Comparison of ENCODE assay signal across 21 mouse cellular contexts in the genomic region with DNA sequence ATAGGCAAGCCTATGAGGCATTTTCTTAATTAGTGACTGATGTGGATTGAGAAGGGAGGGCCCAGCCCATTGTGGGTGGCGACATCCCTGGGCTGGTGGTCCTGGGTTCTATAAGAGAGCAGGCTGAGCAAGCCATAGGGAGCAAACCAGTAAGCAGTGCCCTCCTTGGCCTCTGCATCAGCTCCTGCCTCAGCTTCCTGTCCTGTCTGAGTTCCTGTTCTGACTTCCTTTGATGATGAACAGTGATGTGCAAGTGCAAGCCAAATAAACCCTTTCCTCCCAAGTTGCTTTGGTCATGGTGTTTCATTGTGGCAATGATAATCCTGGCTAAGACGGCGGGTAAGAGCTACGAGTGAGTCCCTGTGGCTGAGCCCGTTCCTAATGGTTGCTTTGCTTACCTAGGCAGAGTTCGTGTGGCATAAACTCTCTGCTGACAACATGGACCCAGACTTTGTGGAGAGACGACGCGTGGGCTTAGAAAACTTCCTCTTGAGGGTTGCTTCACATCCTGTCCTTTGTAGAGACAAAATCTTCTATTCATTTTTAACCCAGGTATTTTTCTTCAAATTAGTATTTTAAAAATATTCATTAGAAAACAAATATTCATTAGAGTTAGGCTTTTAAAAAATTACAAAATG. TPM values are rescaled to one million over a fixed set of nuclear protein-coding genes. Genes with fewer than 3 reads are reported as not detected.
A peak's percentile ranks its signal among the peaks of the same experiment; 100 is the strongest.
DNase-seq lines count a peak whose midpoint lies in the region; ATAC-seq lines count a peak whose summit lies in the region.
"Had no signal": no experiment of that assay in that cellular context is flagged by ENCODE, and none has a peak within 500 bp of the region (broad histone marks: within the 10 kb centered on the region; RNA-seq: fewer than 3 reads in every experiment).

No protein-coding gene starts in this region.

- peak; percentile 10 for DNase-seq in midbrain, embryonic 11.5 days (ENCODE audit: low spot score, missing footprints)
- DNase-seq in midbrain, embryonic 14.5 days = no peak
- DNase-seq in induced T-regulatory cell, adult 2 months (ENCODE audit: low read depth) = peak; percentile 46
- peak; percentile 41 for DNase-seq in naive thymus-derived CD4-positive, alpha-beta T cell, adult 2 months (ENCODE audit: low read depth)
- no peak for DNase-seq in lung, postnatal 10 days
- DNase-seq in layer of hippocampus, adult 8-10 months (ENCODE audit: low spot score in 2 of 2) = no peak
- DNase-seq: adrenal gland, adult 8-10 months; adrenal gland, postnatal 36 days; cerebellum, adult 11 months; cerebellum, adult 8-10 months; cerebellum, postnatal 25 days; forebrain, postnatal 0 days; gastrocnemius, postnatal 14 days; heart, postnatal 10 days had no signal

- ATAC-seq in midbrain, embryonic 11.5 days (ENCODE audit: low FRiP score) = no peak
- ATAC-seq in midbrain, embryonic 14.5 days (ENCODE audit: low FRiP score, low TSS enrichment) = no peak
- ATAC-seq in CD4-positive, CD25-positive, alpha-beta regulatory T cell, adult 4 months = peak; percentile 54
- ATAC-seq: forebrain, embryonic 13.5 days; forebrain, postnatal 0 days; intestine, postnatal 0 days; Patski had no signal

- no peak overlapping the region for H3K4me2 ChIP-seq in midbrain, embryonic 11.5 days
- H3K4me2 ChIP-seq in midbrain, embryonic 14.5 days (ENCODE audit: low read length) = no peak overlapping the region
- H3K4me2 ChIP-seq: embryonic facial prominence, embryonic 13.5 days; forebrain, embryonic 13.5 days; hindbrain, embryonic 14.5 days had no signal

- H3K27me3 ChIP-seq in midbrain, embryonic 11.5 days (ENCODE audit: control insufficient read depth, insufficient read depth, low read length) = no peaks in the 10 kb centered on the region
- H3K27me3 ChIP-seq in midbrain, embryonic 14.5 days (ENCODE audit: control insufficient read depth, insufficient read depth, low read length) = no peaks in the 10 kb centered on the region
- H3K27me3 ChIP-seq: embryonic facial prominence, embryonic 13.5 days; forebrain, embryonic 13.5 days; Patski had no signal

- no peaks in the 10 kb centered on the region for H3K9me3 ChIP-seq in midbrain, embryonic 11.5 days (ENCODE audit: control insufficient read depth, low read length)
- H3K9me3 ChIP-seq in midbrain, embryonic 14.5 days (ENCODE audit: control insufficient read depth, low read length) = no peaks in the 10 kb centered on the region
- H3K9me3 ChIP-seq: embryonic facial prominence, embryonic 13.5 days; forebrain, embryonic 13.5 days; hindbrain, embryonic 10.5 days had no signal

- 91% methylated on average over 9 of the region's 9 CpGs for WGBS in midbrain, embryonic 11.5 days
- 90% methylated on average over 9 of the region's 9 CpGs for WGBS in midbrain, embryonic 14.5 days

- no peak overlapping the region for H3K27ac ChIP-seq in midbrain, embryonic 11.5 days (ENCODE audit: low read depth, low read length)
- H3K27ac ChIP-seq in midbrain, embryonic 14.5 days (replicated peaks; ENCODE audit: low read depth, low read length) = no peak overlapping the region
- H3K27ac ChIP-seq: embryonic facial prominence, embryonic 13.5 days; forebrain, embryonic 13.5 days; hindbrain, embryonic 10.5 days; hindbrain, embryonic 14.5 days had no signal

- no peaks in the 10 kb centered on the region for H3K4me1 ChIP-seq in midbrain, embryonic 11.5 days (ENCODE audit: control insufficient read depth, insufficient read depth, low read length)
- H3K4me1 ChIP-seq in midbrain, embryonic 14.5 days (ENCODE audit: control insufficient read depth, insufficient read depth, low read length) = no peaks in the 10 kb centered on the region
- H3K4me1 ChIP-seq: embryonic facial prominence, embryonic 13.5 days; forebrain, embryonic 13.5 days; hindbrain, embryonic 10.5 days had no signal

- H3K9ac ChIP-seq in midbrain, embryonic 11.5 days (ENCODE audit: low read length) = no peak overlapping the region
- H3K9ac ChIP-seq in midbrain, embryonic 14.5 days (replicated peaks; ENCODE audit: low read length) = no peak overlapping the region
- H3K9ac ChIP-seq: embryonic facial prominence, embryonic 13.5 days; forebrain, embryonic 13.5 days; forebrain, postnatal 0 days; hindbrain, embryonic 14.5 days had no signal

- peaks cover 5% of the 10 kb centered on the region; the same call in 1 of the 2 replicates for H3K36me3 ChIP-seq in midbrain, embryonic 11.5 days (ENCODE audit: control insufficient read depth, insufficient read depth, low read length)
- peaks cover 57% of the 10 kb centered on the region for H3K36me3 ChIP-seq in midbrain, embryonic 14.5 days (ENCODE audit: control insufficient read depth, insufficient read depth, low read length)

- H3K4me3 ChIP-seq in midbrain, embryonic 11.5 days (ENCODE audit: low read depth, low read length) = no peak overlapping the region
- H3K4me3 ChIP-seq in midbrain, embryonic 14.5 days (replicated peaks; ENCODE audit: low read depth, low read length) = no peak overlapping the region
- H3K4me3 ChIP-seq: embryonic facial prominence, embryonic 13.5 days; forebrain, embryonic 13.5 days; hindbrain, embryonic 10.5 days had no signal

RNA-seq across cellular contexts. Expression of gene Snx4, which starts 16.5 kb away (rescaled TPM):
- 86.9 and 92.9 TPM in 2 replicates for polyA plus RNA-seq in midbrain, embryonic 11.5 days (2014; fragmentation: Nextera tagmentation; extraction: Ambion mirVana)
- polyA plus RNA-seq in midbrain, embryonic 14.5 days (2014; fragmentation: Nextera tagmentation; extraction: Ambion mirVana) = 77.8 and 98.2 TPM in 2 replicates
- polyA plus RNA-seq in CD4-positive, CD25-positive, alpha-beta regulatory T cell, adult 4 months (2017; shearing (Covaris generic)) = 10 to 100 TPM; 87.7 to 96.3 TPM
- total RNA-seq in layer of hippocampus, adult 8-10 months (2022) = 10 to 100 TPM; 27.0 to 37.8 (median 31.0) TPM

Comparison
In these comparisons a context has a peak if more than half of its experiments do, and no peak if none do; other contexts are left out.
1. DNase-seq: peak in midbrain, embryonic 11.5 days (single experiment), induced T-regulatory cell, adult 2 months (single experiment) and naive thymus-derived CD4-positive, alpha-beta T cell, adult 2 months (single experiment); none in midbrain, embryonic 14.5 days (single experiment), lung, postnatal 10 days (single experiment) and layer of hippocampus, adult 8-10 months (0 of 2).